Mouse (Mus musculus): Measurements from ENCODE around the gene Ghrh.

GRCm38 (mm10) chr2:157315486-157315885 lies 31.8 kb downstream of the Ghrh start:
- TF ChIP-seq CTCF (conservative IDR thresholded peaks at IDR 0.05; ENCODE audit: low read length), result no peak
- TF ChIP-seq POU5F1 (IDR thresholded peaks at IDR 0.05; ENCODE audit: borderline replicate concordance, low read length), result no peak
